Mouse (Mus musculus) cerebellum, postnatal 10 days (tissue): ENCODE measurements around the gene Slc31a2.
"Not testable (repeated sequence)": the region's sequence is repeated elsewhere in the genome, so short reads cannot be mapped to it uniquely, and the experiment has no call there.

Experiments used
- DNase-seq, 2 experiments: peaks; one replicate each; pipeline ENCODE4 v3.0.0; 2021; ENCODE audit warnings: mixed read lengths in 2 of 2

Gene Slc31a2

GRCm38 (mm10) chr4:62262276-62262675 lies at the start of gene Slc31a2:
Gene Slc31a2, plus strand, starts transcription at chr4:62262562.
- DNase-seq, result peak in 1 of 2 experiments; percentile 19

GRCm38 (mm10) chr4:62213490-62213889 lies 48.9 kb upstream of the Slc31a2 start:
- DNase-seq, result no peak

GRCm38 (mm10) chr4:62228391-62228790 lies 34.0 kb upstream of the Slc31a2 start:
- DNase-seq, result peak; percentile 83 to 84

GRCm38 (mm10) chr4:62229448-62229847 lies 32.9 kb upstream of the Slc31a2 start:
- peak; percentile 14 to 34 for DNase-seq

GRCm38 (mm10) chr4:62230153-62230552 lies 32.2 kb upstream of the Slc31a2 start:
- no peak for DNase-seq

- DNase-seq, result peak; percentile 48 to 49
These were observed 31.6 kb upstream of the Slc31a2 start, which contains the start of gene Zfp37 for GRCm38 (mm10) chr4:62230769-62231168. Gene Zfp37, minus strand, starts transcription at chr4:62231047.

- no peak for DNase-seq
These were observed 21.8 kb upstream of the Slc31a2 start for GRCm38 (mm10) chr4:62240586-62240985.

GRCm38 (mm10) chr4:62248328-62248727 lies 14.0 kb upstream of the Slc31a2 start:
- DNase-seq, result no peak

GRCm38 (mm10) chr4:62250896-62251544 lies 11.3 kb upstream of the Slc31a2 start:
- DNase-seq, result peak in 1 of 2 experiments; percentile 34

- DNase-seq, result no peak
These were observed 10.6 kb upstream of the Slc31a2 start for GRCm38 (mm10) chr4:62251776-62252175.

- no peak for DNase-seq
These were observed 7.8 kb upstream of the Slc31a2 start for GRCm38 (mm10) chr4:62254551-62254950.

GRCm38 (mm10) chr4:62256931-62257330 lies 5.4 kb upstream of the Slc31a2 start:
- DNase-seq, result peak in 1 of 2 experiments; percentile 22

- DNase-seq, result peak; percentile 75 to 80
These were observed 927 bp downstream of the Slc31a2 start for GRCm38 (mm10) chr4:62263133-62263844.

- no peak for DNase-seq
These were observed 2.9 kb downstream of the Slc31a2 start for GRCm38 (mm10) chr4:62265154-62265836.

GRCm38 (mm10) chr4:62266016-62266415 lies 3.7 kb downstream of the Slc31a2 start:
- not testable (repeated sequence) for DNase-seq

- DNase-seq, result no peak
These were observed 4.7 kb downstream of the Slc31a2 start for GRCm38 (mm10) chr4:62267101-62267500.

GRCm38 (mm10) chr4:62272696-62273095 lies 10.3 kb downstream of the Slc31a2 start:
- no peak for DNase-seq

GRCm38 (mm10) chr4:62273916-62274315 lies 11.6 kb downstream of the Slc31a2 start:
- DNase-seq, result no peak

- peak; percentile 31 to 49 for DNase-seq
These were observed 12.6 kb downstream of the Slc31a2 start for GRCm38 (mm10) chr4:62274841-62275536.

GRCm38 (mm10) chr4:62276642-62277041 lies 14.3 kb downstream of the Slc31a2 start:
- no peak for DNase-seq

GRCm38 (mm10) chr4:62277222-62277621 lies 14.9 kb downstream of the Slc31a2 start:
- DNase-seq, result no peak

GRCm38 (mm10) chr4:62278081-62278480 lies 15.7 kb downstream of the Slc31a2 start:
- no peak for DNase-seq

GRCm38 (mm10) chr4:62281319-62281718 lies 19.0 kb downstream of the Slc31a2 start:
- DNase-seq, result no peak
